Mouse (Mus musculus): ENCODE results near the gene Mthfd2l. TPM values are rescaled to one million over a fixed set of nuclear protein-coding genes. Genes with fewer than 3 reads are reported as not detected.

Mthfd2l gene
- polyA plus RNA-seq, 1 experiment from 2014 or later = 94.4 TPM

DNA sequence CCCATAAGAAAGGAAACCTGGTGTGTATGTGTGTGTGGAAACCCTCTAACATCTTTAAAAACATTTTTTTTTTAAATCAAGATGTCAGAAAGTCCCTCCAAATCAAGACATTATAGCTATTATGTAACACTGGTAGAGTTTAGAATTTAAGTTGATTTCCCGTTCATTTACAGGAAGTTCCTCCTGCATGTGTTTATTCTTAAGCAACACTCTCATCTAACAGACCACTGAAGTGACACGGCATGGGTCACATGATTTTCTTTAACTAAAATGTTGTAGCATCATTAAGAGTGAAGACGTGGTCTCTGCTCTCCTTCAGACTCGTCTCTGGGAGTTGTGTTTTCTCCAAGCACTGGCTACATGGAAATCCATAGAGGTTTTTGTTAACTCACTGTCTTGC is 33.8 kb downstream of the Mthfd2l start:
- Histone ChIP-seq H3K4me2 (ENCODE audit: low read length) (no peak overlapping the region), H3K9ac (replicated peaks; ENCODE audit: low read length) (no peak overlapping the region), H3K27ac (replicated peaks; ENCODE audit: low read depth, low read length) (no peak overlapping the region), H3K9me3 (ENCODE audit: control insufficient read depth, low read length) (no peaks in the 10 kb centered on the region), H3K4me1 (ENCODE audit: control insufficient read depth, insufficient read depth, low read length) (no peaks in the 10 kb centered on the region), H3K36me3 (ENCODE audit: control insufficient read depth, insufficient read depth, low read length) (peaks cover 14% of the 10 kb centered on the region; the same call in 1 of the 2 replicates), H3K4me3 (replicated peaks; ENCODE audit: low read depth, low read length) (no peak overlapping the region), H3K27me3 (ENCODE audit: control insufficient read depth, insufficient read depth, low read length) (no peaks in the 10 kb centered on the region)
- ATAC-seq (ENCODE audit: low FRiP score, low TSS enrichment) (no peak), DNase-seq (no peak)
- WGBS = 93% methylated on average over 4 of the region's 4 CpGs

DNA sequence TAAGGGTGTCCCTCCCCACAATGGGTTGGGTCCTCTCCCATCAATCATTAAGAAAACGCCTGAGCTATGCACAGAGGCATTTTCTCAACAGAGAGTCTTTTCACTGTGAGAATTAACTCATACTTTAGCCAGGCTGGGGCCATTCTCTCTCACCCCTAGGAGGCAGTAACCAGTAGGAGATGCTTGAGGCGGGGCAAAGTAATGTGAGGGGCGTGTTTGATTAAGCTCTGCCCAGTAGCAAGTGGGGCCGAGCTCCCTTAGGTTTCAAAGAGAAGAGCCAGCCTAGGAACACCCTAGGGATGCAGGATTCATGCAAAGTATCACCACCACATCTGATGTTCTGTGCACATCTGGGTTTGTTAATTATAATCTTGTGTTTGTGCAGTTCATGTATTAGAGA is 34.5 kb downstream of the Mthfd2l start:
- Histone ChIP-seq H3K27ac (replicated peaks; ENCODE audit: low read depth, low read length) (no peak overlapping the region), H3K9me3 (ENCODE audit: control insufficient read depth, low read length) (no peaks in the 10 kb centered on the region), H3K4me3 (replicated peaks; ENCODE audit: low read depth, low read length) (no peak overlapping the region), H3K4me2 (ENCODE audit: low read length) (no peak overlapping the region), H3K9ac (replicated peaks; ENCODE audit: low read length) (no peak overlapping the region), H3K27me3 (ENCODE audit: control insufficient read depth, insufficient read depth, low read length) (no peaks in the 10 kb centered on the region), H3K36me3 (ENCODE audit: control insufficient read depth, insufficient read depth, low read length) (peaks cover 11% of the 10 kb centered on the region; the same call in 1 of the 2 replicates), H3K4me1 (ENCODE audit: control insufficient read depth, insufficient read depth, low read length) (no peaks in the 10 kb centered on the region)
- 72% methylated on average over 4 of the region's 4 CpGs for WGBS
- no peak for ATAC-seq (ENCODE audit: low FRiP score, low TSS enrichment)
- no peak for DNase-seq

DNA sequence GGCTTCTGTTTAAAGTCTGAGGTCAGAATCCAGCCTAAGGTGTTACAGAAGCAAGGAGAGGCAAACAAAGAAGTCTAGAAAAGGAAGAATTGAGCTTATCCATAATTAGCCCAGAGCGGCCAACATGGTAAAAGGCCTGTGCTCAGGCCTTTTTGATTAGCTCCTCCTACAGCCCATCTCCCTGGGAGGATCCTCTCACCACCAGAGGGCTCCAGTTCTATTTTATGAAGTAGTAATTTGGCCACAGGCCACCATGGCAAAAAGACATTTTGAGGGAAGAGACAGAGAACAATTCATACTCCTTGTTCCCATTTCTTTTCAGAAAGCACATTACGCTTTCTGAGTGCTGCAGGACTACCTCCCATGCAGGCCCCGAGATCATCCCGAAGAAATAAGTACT is 46.3 kb downstream of the Mthfd2l start:
- peak; percentile 53; the same call in 1 of the 2 replicates for ATAC-seq (ENCODE audit: low FRiP score, low TSS enrichment)

DNA sequence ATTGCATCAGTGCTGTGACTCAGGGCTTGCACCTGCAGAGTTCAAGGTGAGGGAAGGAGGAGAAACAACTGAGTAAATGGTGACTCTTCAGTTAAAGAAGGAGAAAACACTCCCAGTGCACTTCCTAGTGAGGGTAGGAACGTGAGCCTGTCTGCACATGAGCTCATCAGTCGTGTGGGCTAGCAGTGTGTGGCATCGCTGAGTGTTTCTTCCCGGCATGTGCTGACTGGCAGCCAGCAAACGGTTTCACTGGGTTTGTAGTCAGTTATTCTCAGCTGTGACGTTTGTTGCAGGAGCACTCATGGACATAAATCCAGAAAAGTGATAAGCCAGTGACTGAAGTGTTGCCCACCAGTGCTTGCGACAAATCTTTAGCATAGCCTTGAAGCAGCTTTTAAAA is 49.4 kb downstream of the Mthfd2l start:
- no peak overlapping the region for H3K4me3 ChIP-seq (replicated peaks; ENCODE audit: low read depth, low read length)
- no peak for DNase-seq
- H3K9me3 ChIP-seq (ENCODE audit: control insufficient read depth, low read length) = no peaks in the 10 kb centered on the region
- WGBS = 92% methylated on average over 7 of the region's 7 CpGs
- H3K27ac ChIP-seq (replicated peaks; ENCODE audit: low read depth, low read length) = no peak overlapping the region
- H3K36me3 ChIP-seq (ENCODE audit: control insufficient read depth, insufficient read depth, low read length) = peaks cover 3% of the 10 kb centered on the region; the same call in 1 of the 2 replicates
- H3K9ac ChIP-seq (replicated peaks; ENCODE audit: low read length) = no peak overlapping the region
- H3K4me2 ChIP-seq (ENCODE audit: low read length) = no peak overlapping the region
- ATAC-seq (ENCODE audit: low FRiP score, low TSS enrichment) = no peak
- H3K27me3 ChIP-seq (ENCODE audit: control insufficient read depth, insufficient read depth, low read length) = no peaks in the 10 kb centered on the region
- H3K4me1 ChIP-seq (ENCODE audit: control insufficient read depth, insufficient read depth, low read length) = no peaks in the 10 kb centered on the region

More for the DNA sequence above, 46.3 kb downstream of the Mthfd2l start:
- peaks cover 7% of the 10 kb centered on the region for H3K36me3 ChIP-seq (ENCODE audit: control insufficient read depth, insufficient read depth, low read length)
- H3K27ac ChIP-seq (replicated peaks; ENCODE audit: low read depth, low read length) = no peak overlapping the region
- H3K4me1 ChIP-seq (ENCODE audit: control insufficient read depth, insufficient read depth, low read length) = no peaks in the 10 kb centered on the region
- peak; percentile 80 for DNase-seq
- WGBS = 86% methylated on average over 4 of the region's 4 CpGs
- no peak overlapping the region for H3K4me2 ChIP-seq (ENCODE audit: low read length)
- no peaks in the 10 kb centered on the region for H3K9me3 ChIP-seq (ENCODE audit: control insufficient read depth, low read length)
- H3K27me3 ChIP-seq (ENCODE audit: control insufficient read depth, insufficient read depth, low read length) = no peaks in the 10 kb centered on the region
- no peak overlapping the region for H3K9ac ChIP-seq (replicated peaks; ENCODE audit: low read length)
- no peak overlapping the region for H3K4me3 ChIP-seq (replicated peaks; ENCODE audit: low read depth, low read length)

DNA sequence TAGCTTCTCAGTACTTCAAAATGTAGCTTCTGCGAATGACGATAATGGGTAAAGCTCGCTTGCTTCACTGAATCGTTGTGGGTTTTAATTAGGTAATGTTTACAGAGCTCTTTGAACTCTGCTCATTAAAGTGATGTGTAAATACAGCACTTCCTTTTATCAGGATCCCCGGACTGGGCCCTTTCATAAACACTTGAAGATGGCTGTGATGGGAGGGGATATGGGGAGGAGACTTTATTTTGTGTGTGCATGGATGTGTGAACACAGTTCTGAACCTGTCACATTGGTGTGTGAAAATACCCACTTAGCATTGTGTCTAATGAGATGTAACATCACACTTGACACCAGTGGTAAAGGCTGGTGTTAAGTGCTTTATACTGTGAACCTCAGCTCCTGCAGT is 56.7 kb downstream of the Mthfd2l start:
- Histone ChIP-seq H3K9me3 (ENCODE audit: control insufficient read depth, low read length) (no peaks in the 10 kb centered on the region), H3K4me3 (replicated peaks; ENCODE audit: low read depth, low read length) (no peak overlapping the region), H3K27me3 (ENCODE audit: control insufficient read depth, insufficient read depth, low read length) (no peaks in the 10 kb centered on the region), H3K9ac (replicated peaks; ENCODE audit: low read length) (no peak overlapping the region), H3K27ac (replicated peaks; ENCODE audit: low read depth, low read length) (no peak overlapping the region), H3K4me1 (ENCODE audit: control insufficient read depth, insufficient read depth, low read length) (no peaks in the 10 kb centered on the region), H3K36me3 (ENCODE audit: control insufficient read depth, insufficient read depth, low read length) (0 out of 2 replicates have a peak, but pooled peaks cover 11% of the 10 kb centered on the region), H3K4me2 (ENCODE audit: low read length) (no peak overlapping the region)
- 80% methylated on average over 5 of the region's 5 CpGs for WGBS
- ATAC-seq (ENCODE audit: low FRiP score, low TSS enrichment) (no peak), DNase-seq (no peak)

DNA sequence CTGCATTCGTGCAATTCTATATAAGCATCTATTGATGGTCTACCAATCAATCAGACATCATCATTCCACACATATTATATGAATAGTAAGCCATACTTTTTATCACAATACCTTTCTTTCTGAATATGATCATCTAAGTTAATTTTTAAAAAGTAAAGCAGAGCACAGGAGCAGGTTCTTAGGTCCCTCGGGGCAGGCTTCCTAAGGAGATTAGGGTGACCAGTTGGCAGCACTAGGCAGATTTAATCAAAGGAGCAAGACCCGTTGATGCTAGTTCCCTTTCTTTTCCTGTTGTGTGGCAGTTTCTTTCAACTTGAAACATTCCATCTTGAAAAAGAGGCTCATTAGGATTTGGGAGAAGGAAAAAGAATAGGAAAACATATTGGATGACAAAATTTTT is 57.2 kb downstream of the Mthfd2l start:
- Histone ChIP-seq H3K4me3 (replicated peaks; ENCODE audit: low read depth, low read length) (no peak overlapping the region), H3K27me3 (ENCODE audit: control insufficient read depth, insufficient read depth, low read length) (no peaks in the 10 kb centered on the region), H3K36me3 (ENCODE audit: control insufficient read depth, insufficient read depth, low read length) (0 out of 2 replicates have a peak, but pooled peaks cover 11% of the 10 kb centered on the region), H3K27ac (replicated peaks; ENCODE audit: low read depth, low read length) (no peak overlapping the region), H3K4me1 (ENCODE audit: control insufficient read depth, insufficient read depth, low read length) (no peaks in the 10 kb centered on the region), H3K9me3 (ENCODE audit: control insufficient read depth, low read length) (no peaks in the 10 kb centered on the region), H3K9ac (replicated peaks; ENCODE audit: low read length) (no peak overlapping the region), H3K4me2 (ENCODE audit: low read length) (no peak overlapping the region)
- ATAC-seq (ENCODE audit: low FRiP score, low TSS enrichment) = no peak
- 83% methylated on average over 3 of the region's 3 CpGs for WGBS
- no peak for DNase-seq

DNA sequence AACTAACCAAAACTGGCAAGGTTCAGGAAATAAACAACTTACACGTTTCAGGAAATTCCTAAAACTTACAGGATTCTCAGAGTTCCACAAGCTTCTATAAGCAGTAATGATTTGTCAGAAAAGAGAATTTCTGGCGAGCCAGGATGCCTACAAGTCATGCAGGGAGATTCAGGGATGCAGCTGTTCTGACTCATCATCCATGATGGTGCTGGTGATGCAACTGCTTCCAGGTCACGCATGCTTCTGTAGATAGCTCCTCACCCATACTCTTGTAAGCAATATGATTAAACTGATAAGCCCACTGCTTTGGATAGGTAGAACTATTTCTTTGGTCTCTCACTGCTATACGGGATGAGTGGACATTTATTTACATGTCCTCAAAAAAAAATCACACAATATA is 57.7 kb downstream of the Mthfd2l start:
- Histone ChIP-seq H3K36me3 (ENCODE audit: control insufficient read depth, insufficient read depth, low read length) (0 out of 2 replicates have a peak, but pooled peaks cover 11% of the 10 kb centered on the region), H3K4me2 (ENCODE audit: low read length) (no peak overlapping the region), H3K4me1 (ENCODE audit: control insufficient read depth, insufficient read depth, low read length) (no peaks in the 10 kb centered on the region), H3K9me3 (ENCODE audit: control insufficient read depth, low read length) (no peaks in the 10 kb centered on the region), H3K27ac (replicated peaks; ENCODE audit: low read depth, low read length) (no peak overlapping the region), H3K4me3 (replicated peaks; ENCODE audit: low read depth, low read length) (no peak overlapping the region), H3K27me3 (ENCODE audit: control insufficient read depth, insufficient read depth, low read length) (no peaks in the 10 kb centered on the region), H3K9ac (replicated peaks; ENCODE audit: low read length) (no peak overlapping the region)
- DNase-seq (no peak), ATAC-seq (ENCODE audit: low FRiP score, low TSS enrichment) (no peak)
- 94% methylated on average over 4 of the region's 4 CpGs for whole genome bisulfite sequencing

DNA sequence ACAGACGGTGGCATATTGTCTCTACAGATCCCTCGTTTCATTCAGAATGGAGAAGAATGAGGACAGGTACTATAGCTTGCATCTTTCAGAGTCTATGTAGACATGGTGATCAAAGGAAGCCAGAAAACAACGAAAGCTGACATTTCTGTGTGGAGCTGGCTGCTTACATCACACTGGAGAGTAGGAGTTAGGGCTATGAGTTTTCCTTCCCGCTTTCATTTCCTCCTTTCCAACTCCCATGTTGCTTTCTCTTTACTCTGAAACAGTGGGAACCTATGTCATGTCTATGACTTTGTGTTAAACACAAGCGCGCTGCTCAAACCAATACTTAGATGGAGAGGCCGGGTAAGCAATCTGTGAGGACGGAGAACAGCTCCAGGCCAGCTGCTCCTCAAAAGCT is 69.0 kb downstream of the Mthfd2l start:
- no peaks in the 10 kb centered on the region for H3K4me1 ChIP-seq (ENCODE audit: control insufficient read depth, insufficient read depth, low read length)
- no peak overlapping the region for H3K4me2 ChIP-seq (ENCODE audit: low read length)
- H3K27me3 ChIP-seq (ENCODE audit: control insufficient read depth, insufficient read depth, low read length) = no peaks in the 10 kb centered on the region
- 96% methylated on average over 8 of the region's 8 CpGs for WGBS
- no peak for DNase-seq
- H3K9ac ChIP-seq (replicated peaks; ENCODE audit: low read length) = no peak overlapping the region
- ATAC-seq (ENCODE audit: low FRiP score, low TSS enrichment) = no peak
- no peak overlapping the region for H3K4me3 ChIP-seq (replicated peaks; ENCODE audit: low read depth, low read length)
- no peak overlapping the region for H3K27ac ChIP-seq (replicated peaks; ENCODE audit: low read depth, low read length)
- peaks cover 4% of the 10 kb centered on the region; the same call in 1 of the 2 replicates for H3K36me3 ChIP-seq (ENCODE audit: control insufficient read depth, insufficient read depth, low read length)
- no peaks in the 10 kb centered on the region for H3K9me3 ChIP-seq (ENCODE audit: control insufficient read depth, low read length)

DNA sequence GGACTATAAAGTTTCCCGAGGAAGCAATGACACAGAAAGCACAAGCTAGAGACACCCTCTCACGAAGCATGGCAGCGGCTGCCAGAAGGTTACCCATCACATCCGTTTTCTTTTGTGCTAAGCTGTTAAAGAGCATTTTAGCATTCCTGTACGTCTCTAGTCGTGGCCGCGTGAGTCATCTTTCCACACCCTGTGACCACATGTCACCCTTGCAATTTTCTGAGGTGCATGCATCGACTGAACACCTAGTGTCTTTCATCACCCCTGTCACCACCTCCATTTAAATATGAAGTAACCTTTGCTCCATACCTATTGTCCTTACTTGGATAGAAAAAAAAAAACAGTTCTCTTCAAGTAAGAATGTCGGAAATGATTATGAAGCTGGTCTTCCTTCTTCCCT is 84.3 kb downstream of the Mthfd2l start:
- Histone ChIP-seq H3K4me1 (ENCODE audit: control insufficient read depth, insufficient read depth, low read length) (no peaks in the 10 kb centered on the region), H3K27ac (replicated peaks; ENCODE audit: low read depth, low read length) (no peak overlapping the region), H3K9me3 (ENCODE audit: control insufficient read depth, low read length) (no peaks in the 10 kb centered on the region), H3K27me3 (ENCODE audit: control insufficient read depth, insufficient read depth, low read length) (no peaks in the 10 kb centered on the region), H3K4me2 (ENCODE audit: low read length) (no peak overlapping the region), H3K36me3 (ENCODE audit: control insufficient read depth, insufficient read depth, low read length) (0 out of 2 replicates have a peak, but pooled peaks cover 2% of the 10 kb centered on the region), H3K9ac (replicated peaks; ENCODE audit: low read length) (no peak overlapping the region), H3K4me3 (replicated peaks; ENCODE audit: low read depth, low read length) (no peak overlapping the region)
- DNase-seq (no peak), ATAC-seq (ENCODE audit: low FRiP score, low TSS enrichment) (no peak)
- WGBS = 90% methylated on average over 10 of the region's 10 CpGs

Measured in midbrain, embryonic 14.5 days (tissue).